Mouse (Mus musculus): ENCODE results near the gene Inka1.
"Not testable (repeated sequence)": the region's sequence is repeated elsewhere in the genome, so short reads cannot be mapped to it uniquely, and the experiment has no call there.

Gene Inka1

DNA sequence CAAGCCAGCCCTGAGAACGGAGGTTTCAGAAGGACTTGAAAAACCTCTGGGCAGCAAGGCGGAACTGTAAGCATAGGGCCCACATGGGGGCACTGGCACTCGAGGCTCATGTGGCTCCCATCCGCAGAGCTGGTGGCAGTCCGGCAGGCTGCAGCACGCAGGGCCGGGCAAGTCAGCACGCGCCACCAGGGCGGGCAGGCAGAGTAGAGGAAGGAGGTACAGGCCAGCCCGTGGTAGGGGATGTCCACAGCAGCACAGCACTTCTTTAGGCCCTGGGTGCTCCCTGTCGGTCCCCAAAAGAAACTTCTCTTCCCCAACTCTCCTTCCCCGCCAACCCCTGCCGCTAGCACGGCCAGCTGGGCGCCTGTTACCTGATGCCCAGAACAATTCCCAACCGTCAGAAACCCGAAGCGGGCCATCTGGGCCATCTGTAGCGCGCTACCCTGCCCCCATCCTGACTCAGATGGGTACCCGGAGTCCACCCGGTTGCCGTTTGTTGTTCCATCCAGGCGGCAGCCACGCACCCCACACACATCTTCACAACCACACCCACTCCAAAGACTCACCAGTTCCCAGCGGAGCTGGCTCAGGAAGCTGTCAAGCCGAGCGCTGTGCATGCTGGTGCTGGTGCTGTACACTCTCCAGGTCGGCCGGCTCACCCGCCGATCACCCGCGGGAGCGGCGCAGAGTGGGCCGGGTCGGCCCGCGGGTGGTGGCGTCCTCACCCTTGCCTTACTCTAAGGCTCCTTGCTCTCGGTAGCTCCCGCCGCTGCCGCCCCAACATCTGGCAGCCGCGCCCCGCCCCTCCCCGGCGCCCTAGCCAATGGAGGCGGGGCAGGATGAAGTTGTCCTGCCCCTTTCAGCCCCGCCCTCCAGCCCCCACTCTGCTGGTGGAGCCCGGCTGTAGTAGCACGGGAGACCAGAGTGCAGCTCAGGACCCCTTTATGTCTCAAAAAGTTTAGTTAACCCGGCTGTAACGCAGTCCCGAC lies at the start of gene Inka1:
Inka1 (minus strand) TSS at position 749 of the 989 bp plus-strand sequence.
- peak in 1 of 2 experiments; percentile 72 for DNase-seq (ENCODE audit: low read depth in 1 of 2, low spot score in 2 of 2)

DNA sequence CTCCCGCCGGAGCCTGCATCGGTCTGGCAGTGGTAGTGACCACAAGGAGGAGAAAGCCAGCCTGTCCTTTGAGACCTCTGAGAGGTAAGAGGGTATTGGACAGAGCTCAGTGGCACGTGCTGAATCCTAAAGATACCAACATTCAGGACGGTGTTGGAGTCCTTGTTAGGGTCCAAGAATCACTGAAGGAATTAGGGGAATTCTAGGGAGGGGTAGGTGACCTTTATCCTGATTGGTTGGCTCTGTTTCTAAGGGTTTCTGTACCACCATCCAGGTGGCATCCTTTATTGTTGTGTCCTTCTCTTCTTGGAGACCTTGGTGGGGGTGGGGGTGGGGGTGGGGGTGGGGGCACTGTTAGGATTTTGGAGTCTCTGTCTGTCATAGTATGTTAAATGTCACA lies 46.4 kb upstream of the Inka1 start:
- no peak for DNase-seq (ENCODE audit: low read depth in 1 of 2, low spot score in 2 of 2)

DNA sequence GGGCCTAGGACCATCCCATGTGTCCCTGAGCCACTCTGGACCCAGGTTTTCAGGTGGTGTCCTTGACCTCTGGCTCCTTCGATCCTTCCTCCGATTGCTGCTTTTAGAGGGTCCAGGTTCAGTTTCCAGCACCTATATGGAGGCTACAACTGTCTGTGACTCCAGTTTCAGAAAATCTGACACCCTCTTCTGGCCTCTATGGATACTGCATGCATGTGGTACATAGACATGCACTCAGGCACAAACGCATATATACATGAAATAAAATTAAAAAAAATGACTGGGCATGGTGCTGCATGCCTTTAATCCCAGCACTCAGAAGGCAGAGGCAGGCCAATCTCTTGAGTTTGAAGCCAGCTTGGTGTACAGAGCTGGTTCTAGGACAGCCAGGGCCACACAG lies 42.2 kb upstream of the Inka1 start:
- DNase-seq (ENCODE audit: low read depth in 1 of 2, low spot score in 2 of 2): no peak

DNA sequence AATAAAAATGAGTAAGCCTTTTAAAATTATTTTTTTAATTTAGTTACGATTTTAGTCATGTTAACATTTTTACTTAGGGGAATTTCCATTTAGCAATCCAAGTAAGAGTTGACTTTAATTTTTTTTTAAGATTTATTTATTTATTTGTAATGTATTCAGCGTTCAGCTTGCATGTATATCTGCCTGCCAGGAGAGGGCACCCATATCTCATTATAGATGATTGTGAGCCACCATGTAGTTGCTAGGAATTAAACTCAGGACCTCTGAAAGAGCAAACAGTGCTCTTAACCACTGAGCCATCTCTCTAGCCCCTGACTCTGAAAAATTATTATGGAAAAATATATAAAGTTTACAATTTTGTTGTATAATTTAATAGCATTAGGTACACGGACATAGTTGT lies 40.9 kb upstream of the Inka1 start:
- DNase-seq (ENCODE audit: low read depth in 1 of 2, low spot score in 2 of 2): no peak

- no peak for DNase-seq (ENCODE audit: low read depth in 1 of 2, low spot score in 2 of 2)
These were observed 37.5 kb upstream of the Inka1 start for GRCm38 (mm10) chr9:108023216-108023615.

- no peak for DNase-seq (ENCODE audit: low read depth in 1 of 2, low spot score in 2 of 2)
These were observed 35.1 kb upstream of the Inka1 start for GRCm38 (mm10) chr9:108020741-108021140.

GRCm38 (mm10) chr9:108017127-108017526 lies 31.4 kb upstream of the Inka1 start:
- no peak for DNase-seq (ENCODE audit: low read depth in 1 of 2, low spot score in 2 of 2)

- DNase-seq (ENCODE audit: low read depth in 1 of 2, low spot score in 2 of 2): not testable (repeated sequence)
These were observed 27.9 kb upstream of the Inka1 start for GRCm38 (mm10) chr9:108013577-108013976.

DNA sequence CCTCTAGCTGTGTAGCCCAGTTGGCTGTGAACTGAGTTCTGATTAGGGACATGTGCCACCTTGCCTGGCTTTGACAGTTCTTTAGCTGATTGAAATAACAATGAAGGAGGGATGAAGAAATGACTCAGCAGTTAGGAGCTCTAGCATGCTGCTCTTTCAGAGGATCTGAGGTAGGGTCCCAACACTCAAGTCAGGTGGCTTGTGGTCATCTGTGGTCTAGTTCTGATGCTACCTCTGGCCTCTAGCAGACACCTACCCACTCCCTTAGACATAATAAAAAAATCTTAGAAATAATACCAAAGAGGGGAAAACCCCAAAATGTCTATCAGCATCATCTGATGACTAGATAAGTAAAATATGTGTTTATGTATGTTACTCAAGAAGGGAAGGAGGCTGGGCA lies 24.7 kb upstream of the Inka1 start:
- no peak for DNase-seq (ENCODE audit: low read depth in 1 of 2, low spot score in 2 of 2)

DNA sequence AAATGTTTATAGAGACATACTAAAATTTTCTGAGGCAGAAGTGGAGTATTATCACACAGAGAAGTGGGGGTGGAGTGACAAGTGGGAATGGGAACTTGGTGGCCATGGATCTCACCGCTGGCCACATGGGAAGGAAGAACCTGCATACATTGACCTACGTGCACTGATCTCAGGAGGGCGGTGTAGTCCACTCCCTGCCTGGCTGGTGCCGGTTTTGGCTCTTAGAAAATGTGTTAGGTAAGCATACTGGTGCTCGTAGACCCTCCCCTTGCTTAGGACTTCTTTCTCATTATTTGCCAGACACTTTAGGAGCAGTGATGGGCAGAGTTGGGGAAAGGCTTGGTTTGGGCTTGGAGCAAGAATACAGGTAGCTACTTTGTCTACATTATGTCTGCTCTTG lies 22.4 kb upstream of the Inka1 start:
- DNase-seq (ENCODE audit: low read depth in 1 of 2, low spot score in 2 of 2): no peak

- DNase-seq (ENCODE audit: low read depth in 1 of 2, low spot score in 2 of 2): no peak
These were observed 17.8 kb upstream of the Inka1 start for GRCm38 (mm10) chr9:108003531-108003890.

GRCm38 (mm10) chr9:108002778-108003530 lies 17.3 kb upstream of the Inka1 start:
- no peak for DNase-seq (ENCODE audit: low read depth in 1 of 2, low spot score in 2 of 2)

DNA sequence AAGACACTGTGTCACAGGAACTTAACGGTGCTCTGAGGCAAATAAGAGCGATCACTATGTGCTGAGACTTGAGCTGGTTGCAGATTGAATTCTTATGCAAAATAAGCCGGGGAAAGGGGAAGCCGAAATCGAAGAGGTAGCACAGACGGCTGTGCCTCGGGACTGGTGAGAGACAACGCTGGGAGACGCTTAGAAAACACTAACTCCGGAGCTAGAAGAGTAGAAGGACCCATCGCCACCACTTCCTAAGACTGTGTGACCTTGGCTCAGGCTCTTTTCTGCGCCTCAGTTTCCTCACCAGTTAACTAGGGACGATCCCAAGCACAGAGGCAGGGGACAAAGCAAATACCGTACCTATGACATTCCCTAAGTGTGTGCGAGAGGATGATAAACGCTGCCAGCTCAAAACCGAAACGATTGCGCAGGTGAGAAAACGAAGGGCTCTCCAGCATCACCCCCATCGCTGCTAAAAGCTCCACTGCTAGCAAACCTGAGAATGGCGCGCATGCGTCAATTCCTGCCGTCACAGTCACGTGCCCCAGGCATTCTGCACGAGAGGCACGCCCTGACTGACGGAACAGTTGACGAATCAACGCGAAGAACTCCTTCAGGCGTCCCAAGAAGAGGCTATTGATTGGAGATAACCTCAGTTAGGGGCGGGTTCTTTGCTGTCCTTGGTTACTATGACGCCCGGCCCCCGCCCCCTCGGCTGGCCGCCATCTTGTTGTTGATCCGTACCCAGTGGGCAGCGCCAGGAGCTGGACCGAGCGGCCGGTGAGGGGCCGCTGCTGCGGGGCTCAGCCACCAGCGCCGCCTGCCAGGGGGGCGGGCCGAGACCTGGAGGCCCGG lies 16.5 kb upstream of the Inka1 start, which contains the start of gene Ip6k1:
Ip6k1 (plus strand) TSS at position 580 of the 849 bp plus-strand sequence.
- DNase-seq (ENCODE audit: low read depth in 1 of 2, low spot score in 2 of 2): peak; percentile 98

DNA sequence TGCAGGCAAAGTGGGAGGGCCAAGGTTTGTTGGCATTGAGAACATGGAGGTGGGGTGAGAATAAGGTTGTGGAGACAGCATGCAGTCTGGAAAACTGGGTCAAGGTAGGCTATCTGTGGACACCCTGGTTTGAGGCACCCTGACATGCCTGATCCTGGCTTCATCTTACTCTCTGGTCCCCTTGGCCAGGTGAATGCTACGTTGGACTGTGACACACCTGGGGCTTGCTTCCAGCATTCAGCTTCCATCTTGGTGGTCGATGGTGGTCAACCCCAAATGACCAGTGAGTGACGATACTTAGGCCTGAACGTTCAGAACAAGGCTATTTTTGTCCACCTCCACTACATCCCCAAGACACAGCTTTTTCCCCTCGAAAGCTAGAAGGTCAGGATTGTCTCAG lies 10.4 kb upstream of the Inka1 start, which contains the start of gene Gm20662:
Gm20662 (plus strand) TSS at position 301 of the 400 bp plus-strand sequence.
- no peak for DNase-seq (ENCODE audit: low read depth in 1 of 2, low spot score in 2 of 2)

GRCm38 (mm10) chr9:107995513-107995912 lies 9.8 kb upstream of the Inka1 start:
- no peak for DNase-seq (ENCODE audit: low read depth in 1 of 2, low spot score in 2 of 2)

GRCm38 (mm10) chr9:107994464-107994863 lies 8.8 kb upstream of the Inka1 start:
- no peak for DNase-seq (ENCODE audit: low read depth in 1 of 2, low spot score in 2 of 2)

DNA sequence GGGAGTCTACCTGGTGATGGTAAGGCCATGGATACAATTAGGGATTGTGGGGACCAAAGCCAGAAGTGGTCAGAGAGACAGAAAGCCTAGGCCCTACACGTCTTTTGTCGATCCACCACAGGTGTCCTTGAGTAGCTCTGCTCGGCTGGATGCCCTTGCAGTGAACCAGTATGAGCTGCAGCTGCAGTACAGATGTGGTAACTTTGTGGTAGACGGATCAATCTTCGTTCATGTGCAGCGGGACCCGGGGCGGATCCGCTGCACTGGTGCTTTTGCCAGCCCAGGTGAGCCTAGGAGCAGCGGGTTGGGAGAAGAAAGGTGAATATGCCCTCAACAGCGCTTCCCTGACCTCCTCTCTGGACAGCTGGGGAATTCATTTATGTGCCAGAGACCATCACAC lies 7.3 kb upstream of the Inka1 start:
- no peak for DNase-seq (ENCODE audit: low read depth in 1 of 2, low spot score in 2 of 2)

DNA sequence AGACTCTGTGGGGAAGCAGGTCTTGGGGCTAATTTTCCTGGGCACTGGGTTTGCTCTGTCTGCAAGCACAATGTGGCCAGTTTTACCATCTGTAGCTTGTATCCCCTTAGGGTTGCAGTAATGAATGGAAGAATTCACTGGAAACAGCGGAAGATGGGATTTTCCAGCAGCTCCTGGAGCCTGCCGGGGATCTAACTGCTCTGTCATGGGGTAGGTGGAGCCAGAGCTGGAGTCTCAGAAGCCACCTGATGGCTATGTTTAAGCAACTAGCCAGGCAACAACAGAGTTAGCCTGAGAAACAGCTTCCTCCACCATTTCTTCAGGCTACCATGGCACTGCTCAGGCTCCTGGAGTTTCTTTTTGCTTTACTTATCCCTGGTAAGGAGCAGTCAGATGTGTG lies 6.5 kb upstream of the Inka1 start, which contains the start of gene Cdhr4:
Cdhr4 (plus strand) TSS at position 301 of the 400 bp plus-strand sequence.
- DNase-seq (ENCODE audit: low read depth in 1 of 2, low spot score in 2 of 2): no peak

DNA sequence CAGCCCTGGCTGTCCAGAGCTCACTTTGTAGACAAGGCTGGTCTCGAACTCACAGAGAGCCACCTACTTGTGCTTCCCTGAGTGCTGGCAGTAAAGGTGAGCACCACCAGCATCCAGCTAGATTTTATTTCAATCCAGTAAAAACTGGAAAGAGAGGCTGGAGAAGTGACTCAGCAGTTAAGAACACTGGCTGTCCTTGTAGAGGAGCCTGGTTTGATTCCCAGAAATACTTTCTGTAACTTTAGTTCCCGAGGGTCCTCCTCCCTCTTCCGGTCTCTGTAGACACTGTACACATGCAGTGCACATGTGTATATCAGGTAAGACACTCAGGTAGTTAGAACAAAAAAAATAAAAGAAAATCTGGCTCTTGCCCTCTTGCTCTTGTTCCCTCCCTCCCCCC lies 2.3 kb upstream of the Inka1 start:
- no peak for DNase-seq (ENCODE audit: low read depth in 1 of 2, low spot score in 2 of 2)

- peak in 1 of 2 experiments; percentile 66 for DNase-seq (ENCODE audit: low read depth in 1 of 2, low spot score in 2 of 2)
These were observed 697 bp upstream of the Inka1 start for GRCm38 (mm10) chr9:107986376-107986775.

GRCm38 (mm10) chr9:107984754-107985055 lies 974 bp downstream of the Inka1 start:
- DNase-seq (ENCODE audit: low read depth in 1 of 2, low spot score in 2 of 2): no peak

Measured in monocyte, adult 2 months (primary cell).